Mouse (Mus musculus) G1E (cell line): Measurements from ENCODE around the gene Vash2. TPM values are rescaled to one million over a fixed set of nuclear protein-coding genes. Genes with fewer than 3 reads are reported as not detected.

Experiments
- ATAC-seq: 2 replicates; pipeline ENCODE4 v1.8.0; 2016; ENCODE audit warnings: mild to moderate bottlenecking; ENCODE audit not compliant: insufficient number of reproducible peaks, poor library complexity, low FRiP score, severe bottlenecking; ENCODE audit errors: extremely low read depth
- DNase-seq: peaks from one replicate; pipeline ENCODE4 v3.0.0; 2012; ENCODE audit warnings: low spot score
- H3K27me3 ChIP-seq: 2 replicates; pipeline ENCODE4 v1.6.1; 2012; ENCODE audit warnings: mild to moderate bottlenecking, low read length, inconsistent platforms; ENCODE audit not compliant: insufficient read depth
- H3K36me3 ChIP-seq: replicated peaks from 2 replicates; pipeline ENCODE3; 2012; ENCODE audit warnings: mild to moderate bottlenecking, inconsistent platforms
- H3K4me1 ChIP-seq: 2 replicates; pipeline ENCODE4 v1.6.1; 2012; ENCODE audit warnings: low read depth, low read length, inconsistent platforms, mixed read lengths; ENCODE audit not compliant: insufficient read depth
- H3K4me3 ChIP-seq: 2 replicates; pipeline ENCODE4 v1.5.1; 2012; ENCODE audit warnings: low read depth, mild to moderate bottlenecking, inconsistent platforms, low read length, moderate library complexity, mixed read lengths
- H3K9me3 ChIP-seq: replicated peaks from 2 replicates; pipeline ENCODE4 v1.6.1; 2012; ENCODE audit warnings: inconsistent platforms
- CTCF ChIP-seq: IDR thresholded peaks from 2 replicates; pipeline ENCODE4 v1.5.1; 2012; ENCODE audit warnings: low read depth, low read length, inconsistent platforms, mixed read lengths
- GATA1 ChIP-seq: IDR thresholded peaks from 2 replicates; pipeline ENCODE4 v1.6.1; 2012; ENCODE audit warnings: borderline replicate concordance, low read length, inconsistent platforms, mixed read lengths
- GATA2 ChIP-seq: IDR thresholded peaks from 2 replicates; pipeline ENCODE4 v1.6.1; 2012; ENCODE audit warnings: low read depth, low read length, inconsistent platforms, borderline replicate concordance
- POLR2AphosphoS5 ChIP-seq: IDR thresholded peaks from 2 replicates; pipeline ENCODE4 v1.6.1; 2012; ENCODE audit warnings: low read depth, low read length, inconsistent platforms; ENCODE audit not compliant: insufficient replicate concordance
- TAL1 ChIP-seq: conservative IDR thresholded peaks from 2 replicates; pipeline ENCODE4 v1.6.1; 2012; ENCODE audit warnings: low read depth, low read length, inconsistent platforms, mixed read lengths
- polyA plus RNA-seq: library from polyadenylated mRNA; stranded (reverse); fragments of >175 nt; gene quantifications from 2 replicates; pipeline ENCODE4 v1.2.3, GENCODE M21; 2012
- total RNA-seq, 2 experiments: library from RNA; stranded (forward) in 1 of 2; stranded (reverse) in 1 of 2; fragments of 200-1000 nt in 1 of 2; fragments of >200 nt in 1 of 2; fragmentation: Nextera tagmentation in 1 of 2; gene quantifications; 2 replicates each; pipeline ENCODE4 v1.2.3; 2014 to 2017

The Vash2 gene
- total and polyA plus RNA-seq, 3 experiments, result 0.22 TPM; not detected in 2

GRCm38 (mm10) chr1:190898899-190899575 is 80.1 kb downstream of the Vash2 start:
- H3K4me3 ChIP-seq, result no peak overlapping the region
- no peak for ATAC-seq
- H3K4me1 ChIP-seq, result peaks cover 7% of the 10 kb centered on the region
- no peaks in the 10 kb centered on the region; the same call in 1 of the 2 replicates for H3K9me3 ChIP-seq
- H3K27me3 ChIP-seq, result no peaks in the 10 kb centered on the region
- peaks cover 74% of the 10 kb centered on the region for H3K36me3 ChIP-seq
- TF ChIP-seq GATA2, result no peak
- TF ChIP-seq CTCF, result no peak
- TF ChIP-seq POLR2AphosphoS5, result no peak
- no peak for TF ChIP-seq TAL1
- TF ChIP-seq GATA1, result no peak
- DNase-seq, result no peak

GRCm38 (mm10) chr1:190898186-190898585 is 80.9 kb downstream of the Vash2 start:
- peaks cover 15% of the 10 kb centered on the region for H3K4me1 ChIP-seq
- no peak overlapping the region for H3K4me3 ChIP-seq
- no peaks in the 10 kb centered on the region for H3K27me3 ChIP-seq
- DNase-seq (no peak), ATAC-seq (no peak)
- H3K36me3 ChIP-seq, result peaks cover 67% of the 10 kb centered on the region
- no peaks in the 10 kb centered on the region; the same call in 1 of the 2 replicates for H3K9me3 ChIP-seq
- no peak for TF ChIP-seq GATA2
- TF ChIP-seq POLR2AphosphoS5, result no peak
- no peak for TF ChIP-seq CTCF
- no peak for TF ChIP-seq GATA1
- TF ChIP-seq TAL1, result no peak

Other genes with a start within 250 kb of the Vash2 start
- 12.8 and 16.5 TPM in 2 replicates for gene Rps6kc1, start 67.5 kb downstream of the Vash2 start, total RNA-seq (2014; fragmentation: Nextera tagmentation)
- gene Rps6kc1, start 67.5 kb downstream of the Vash2 start, total RNA-seq (2017), result 13.3 and 15.2 TPM in 2 replicates
- gene Rps6kc1, start 67.5 kb downstream of the Vash2 start, polyA plus RNA-seq, result 22.8 and 31.4 TPM in 2 replicates
- gene Angel2, start 54.2 kb downstream of the Vash2 start, total RNA-seq (2014; fragmentation: Nextera tagmentation), result 37.5 and 43.9 TPM in 2 replicates
- gene Angel2, start 54.2 kb downstream of the Vash2 start, total RNA-seq (2017), result 39.0 and 43.5 TPM in 2 replicates
- gene Angel2, start 54.2 kb downstream of the Vash2 start, polyA plus RNA-seq, result 11.2 and 11.4 TPM in 2 replicates
- 18.7 and 20.2 TPM in 2 replicates for gene Flvcr1, start 46.9 kb upstream of the Vash2 start, total RNA-seq (2014; fragmentation: Nextera tagmentation)
- 21.9 and 22.5 TPM in 2 replicates for gene Flvcr1, start 46.9 kb upstream of the Vash2 start, total RNA-seq (2017)
- 8.2 and 8.8 TPM in 2 replicates for gene Flvcr1, start 46.9 kb upstream of the Vash2 start, polyA plus RNA-seq
- gene Spata45, start 57.3 kb upstream of the Vash2 start, total RNA-seq (2014; fragmentation: Nextera tagmentation), result not detected in 2 replicates
- not detected in 2 replicates for gene Spata45, start 57.3 kb upstream of the Vash2 start, total RNA-seq (2017)
- gene Spata45, start 57.3 kb upstream of the Vash2 start, polyA plus RNA-seq, result not detected in 2 replicates
- 33.6 and 53.0 TPM in 2 replicates for gene Tatdn3, start 83.6 kb upstream of the Vash2 start, total RNA-seq (2014; fragmentation: Nextera tagmentation)
- gene Tatdn3, start 83.6 kb upstream of the Vash2 start, total RNA-seq (2017), result 36.8 and 50.0 TPM in 2 replicates
- 0.77 and 1.6 TPM in 2 replicates for gene Tatdn3, start 83.6 kb upstream of the Vash2 start, polyA plus RNA-seq
- 12.5 and 13.4 TPM in 2 replicates for gene Nsl1, start 83.7 kb upstream of the Vash2 start, total RNA-seq (2014; fragmentation: Nextera tagmentation)
- 18.1 and 22.1 TPM in 2 replicates for gene Nsl1, start 83.7 kb upstream of the Vash2 start, total RNA-seq (2017)
- 19.4 and 25.6 TPM in 2 replicates for gene Nsl1, start 83.7 kb upstream of the Vash2 start, polyA plus RNA-seq
- gene Batf3, start 118.6 kb upstream of the Vash2 start, total RNA-seq (2014; fragmentation: Nextera tagmentation), result not detected in 2 replicates
- gene Batf3, start 118.6 kb upstream of the Vash2 start, total RNA-seq (2017), result 0.11 TPM in 1 of 2 replicates, not detected in the other
- gene Batf3, start 118.6 kb upstream of the Vash2 start, polyA plus RNA-seq, result 0.09 TPM in 1 of 2 replicates, not detected in the other
- not detected in 2 replicates for gene Fam71a, start 185.5 kb upstream of the Vash2 start, total RNA-seq (2014; fragmentation: Nextera tagmentation)
- 0.05 and 0.12 TPM in 2 replicates for gene Fam71a, start 185.5 kb upstream of the Vash2 start, total RNA-seq (2017)
- gene Fam71a, start 185.5 kb upstream of the Vash2 start, polyA plus RNA-seq, result not detected in 2 replicates
- gene Atf3, start 238.7 kb upstream of the Vash2 start, total RNA-seq (2014; fragmentation: Nextera tagmentation), result not detected in 2 replicates
- gene Atf3, start 238.7 kb upstream of the Vash2 start, total RNA-seq (2017), result 0.16 TPM in 1 of 2 replicates, not detected in the other
- not detected in 2 replicates for gene Atf3, start 238.7 kb upstream of the Vash2 start, polyA plus RNA-seq